Mouse (Mus musculus) CH12.LX (cell line): ENCODE data around the gene Pttg1ip. TPM values are rescaled to one million over a fixed set of nuclear protein-coding genes. Genes with fewer than 3 reads are reported as not detected.

Experiments
- DNase-seq: peaks from one replicate; pipeline ENCODE4 v3.0.0-alpha.2; 2013; ENCODE audit errors: extremely low read depth
- H3K27ac ChIP-seq: 2 replicates; pipeline ENCODE4 v1.5.1; 2012; ENCODE audit warnings: low read depth, mild to moderate bottlenecking, control low read depth, moderate library complexity; ENCODE audit not compliant: insufficient read depth
- H3K27me3 ChIP-seq: replicated peaks from 2 replicates; pipeline ENCODE3; 2012; ENCODE audit warnings: inconsistent platforms
- H3K36me3 ChIP-seq, 2 experiments: replicated peaks in 1 of 2; 2 replicates each; pipeline versions ENCODE3 to v1.6.1; 2012; ENCODE audit warnings: inconsistent platforms in 1 of 2, low read length in 1 of 2, mild to moderate bottlenecking in 1 of 2, mixed read lengths in 1 of 2, moderate library complexity in 1 of 2; ENCODE audit not compliant: control insufficient read depth in 1 of 2, insufficient read depth in 1 of 2
- H3K4me1 ChIP-seq, 2 experiments: 2 replicates each; pipeline ENCODE4 v1.6.1; 2012; ENCODE audit warnings: inconsistent platforms in 1 of 2, moderate library complexity in 1 of 2; ENCODE audit not compliant: insufficient read depth in 2 of 2, control insufficient read depth in 1 of 2
- H3K4me2 ChIP-seq: 2 replicates; pipeline ENCODE4 v1.6.1; 2012; ENCODE audit warnings: low read depth, mild to moderate bottlenecking, control low read depth; ENCODE audit not compliant: poor library complexity, insufficient read depth, severe bottlenecking
- H3K4me3 ChIP-seq, 3 experiments: fragments of 150-350 bp in 1 of 3; sonication (generic) in 1 of 3; replicated peaks in 1 of 3; 2 replicates each; pipeline versions ENCODE3 to v1.5.1; 2011 to 2012; ENCODE audit warnings: low read depth in 2 of 3, low read length in 2 of 3, mild to moderate bottlenecking in 2 of 3, moderate library complexity in 2 of 3, control low read depth in 1 of 3, improper control_type of control experiment in 1 of 3, inconsistent platforms in 1 of 3, mixed read lengths in 1 of 3; ENCODE audit not compliant: poor library complexity in 1 of 3
- H3K79me2 ChIP-seq: replicated peaks from 2 replicates; pipeline ENCODE4 v1.6.1; 2012; ENCODE audit warnings: mild to moderate bottlenecking, moderate library complexity; ENCODE audit not compliant: control insufficient read depth, poor library complexity, insufficient read depth, severe bottlenecking; ENCODE audit errors: extremely low read depth
- H3K9ac ChIP-seq: 2 replicates; pipeline ENCODE4 v1.6.1; 2012; ENCODE audit warnings: low read depth, mild to moderate bottlenecking, control low read depth, moderate library complexity; ENCODE audit not compliant: insufficient read depth
- H3K9me3 ChIP-seq: replicated peaks from 2 replicates; pipeline ENCODE3; 2012; ENCODE audit warnings: low read length, inconsistent platforms, mixed read lengths
- CHD1 ChIP-seq: IDR thresholded peaks from 2 replicates; pipeline ENCODE4 v1.6.1; 2012; ENCODE audit warnings: low read depth, low read length, improper control_type of control experiment, inconsistent platforms
- CHD2 ChIP-seq: IDR thresholded peaks from 2 replicates; pipeline ENCODE4 v1.6.1; 2011; ENCODE audit warnings: low read length, improper control_type of control experiment
- CTCF ChIP-seq, 2 experiments: IDR thresholded peaks in 1 of 2; conservative IDR thresholded peaks in 1 of 2; 2 replicates each; pipeline ENCODE4 v1.5.1; 2011 to 2012; ENCODE audit warnings: low read depth in 2 of 2, low read length in 2 of 2, improper control_type of control experiment in 1 of 2, inconsistent platforms in 1 of 2, mild to moderate bottlenecking in 1 of 2, moderate library complexity in 1 of 2
- E2F4 ChIP-seq: IDR thresholded peaks from 2 replicates; pipeline ENCODE4 v1.6.1; 2011; ENCODE audit warnings: low read depth, low read length, improper control_type of control experiment; ENCODE audit not compliant: insufficient replicate concordance
- ELF1 ChIP-seq: IDR thresholded peaks from 2 replicates; pipeline ENCODE4 v1.6.1; 2014; ENCODE audit warnings: low read depth, mild to moderate bottlenecking, inconsistent platforms, low read length, improper control_type of control experiment
- ETS1 ChIP-seq: conservative IDR thresholded peaks from 2 replicates; pipeline ENCODE4 v1.6.1; 2012; ENCODE audit warnings: low read depth, mild to moderate bottlenecking, inconsistent platforms, low read length, improper control_type of control experiment, moderate library complexity
- GABPA ChIP-seq: IDR thresholded peaks from 2 replicates; pipeline ENCODE4 v1.6.1; 2012; ENCODE audit warnings: low read depth, low read length, improper control_type of control experiment, inconsistent platforms; ENCODE audit not compliant: insufficient replicate concordance
- HCFC1 ChIP-seq: IDR thresholded peaks from 2 replicates; pipeline ENCODE4 v1.6.1; 2012; ENCODE audit warnings: low read depth, mild to moderate bottlenecking, inconsistent platforms, low read length, improper control_type of control experiment
- IRF4 ChIP-seq: IDR thresholded peaks from 2 replicates; pipeline ENCODE4 v1.6.1; 2014; ENCODE audit warnings: low read depth, mild to moderate bottlenecking, inconsistent platforms, low read length, improper control_type of control experiment
- JUND ChIP-seq: conservative IDR thresholded peaks from 2 replicates; pipeline ENCODE4 v1.6.1; 2011; ENCODE audit warnings: low read depth, low read length, improper control_type of control experiment
- KAT2A ChIP-seq: IDR thresholded peaks from 2 replicates; pipeline ENCODE4 v1.6.1; 2012; ENCODE audit warnings: low read length, improper control_type of control experiment, inconsistent platforms; ENCODE audit not compliant: insufficient replicate concordance
- MAZ ChIP-seq: IDR thresholded peaks from 2 replicates; pipeline ENCODE4 v1.6.1; 2012; ENCODE audit warnings: low read depth, mild to moderate bottlenecking, inconsistent platforms, low read length, improper control_type of control experiment, moderate library complexity
- MEF2A ChIP-seq: IDR thresholded peaks from 2 replicates; pipeline ENCODE4 v1.6.1; 2014; ENCODE audit warnings: low read depth, mild to moderate bottlenecking, inconsistent platforms, low read length, improper control_type of control experiment, borderline replicate concordance
- MXI1 ChIP-seq: IDR thresholded peaks from 2 replicates; pipeline ENCODE4 v1.6.1; 2011; ENCODE audit warnings: mild to moderate bottlenecking, low read depth, low read length, improper control_type of control experiment
- MYC ChIP-seq: IDR thresholded peaks from 2 replicates; pipeline ENCODE4 v1.6.1; 2011; ENCODE audit warnings: low read depth, mild to moderate bottlenecking, improper control_type of control experiment, low read length
- NELFE ChIP-seq: IDR thresholded peaks from 2 replicates; pipeline ENCODE4 v1.6.1; 2011; ENCODE audit warnings: low read depth, low read length, improper control_type of control experiment
- PAX5 ChIP-seq: IDR thresholded peaks from 2 replicates; pipeline ENCODE4 v1.6.1; 2012; ENCODE audit warnings: low read length, inconsistent platforms, mixed read lengths
- POLR2A ChIP-seq: IDR thresholded peaks from 2 replicates; pipeline ENCODE4 v1.6.1; 2011; ENCODE audit warnings: low read depth, mild to moderate bottlenecking, improper control_type of control experiment, low read length
- POLR2AphosphoS2 ChIP-seq: IDR thresholded peaks from 2 replicates; pipeline ENCODE4 v1.6.1; 2011; ENCODE audit warnings: low read depth, low read length, improper control_type of control experiment
- RAD21 ChIP-seq: IDR thresholded peaks from 2 replicates; pipeline ENCODE4 v1.6.1; 2011; ENCODE audit warnings: low read depth, mild to moderate bottlenecking, low read length, improper control_type of control experiment, moderate library complexity
- RCOR1 ChIP-seq: conservative IDR thresholded peaks from 2 replicates; pipeline ENCODE4 v1.6.1; 2012; ENCODE audit warnings: low read depth, mild to moderate bottlenecking, inconsistent platforms, low read length, improper control_type of control experiment
- SIN3A ChIP-seq: IDR thresholded peaks from 2 replicates; pipeline ENCODE4 v1.6.1; 2012; ENCODE audit warnings: low read length, improper control_type of control experiment, inconsistent platforms
- SMC3 ChIP-seq: IDR thresholded peaks from 2 replicates; pipeline ENCODE4 v1.6.1; 2011; ENCODE audit warnings: low read depth, low read length, improper control_type of control experiment
- TBP ChIP-seq: conservative IDR thresholded peaks from 2 replicates; pipeline ENCODE4 v1.6.1; 2011; ENCODE audit warnings: low read depth, low read length, improper control_type of control experiment
- TCF12 ChIP-seq: IDR thresholded peaks from 2 replicates; pipeline ENCODE4 v1.6.1; 2014; ENCODE audit warnings: low read depth, mild to moderate bottlenecking, inconsistent platforms, low read length, improper control_type of control experiment
- UBTF ChIP-seq: IDR thresholded peaks from 2 replicates; pipeline ENCODE4 v1.6.1; 2012; ENCODE audit warnings: low read depth, mild to moderate bottlenecking, inconsistent platforms, low read length, improper control_type of control experiment, moderate library complexity
- USF2 ChIP-seq: conservative IDR thresholded peaks from 2 replicates; pipeline ENCODE4 v1.6.1; 2011; ENCODE audit warnings: low read depth, low read length, improper control_type of control experiment
- ZC3H11A ChIP-seq: IDR thresholded peaks from 2 replicates; pipeline ENCODE4 v1.6.1; 2012; ENCODE audit warnings: low read depth, mild to moderate bottlenecking, inconsistent platforms, low read length, improper control_type of control experiment
- ZKSCAN1 ChIP-seq: IDR thresholded peaks from 2 replicates; pipeline ENCODE4 v1.6.1; 2012; ENCODE audit warnings: low read depth, inconsistent platforms, low read length, improper control_type of control experiment, borderline replicate concordance
- ZNF384 ChIP-seq: IDR thresholded peaks from 2 replicates; pipeline ENCODE4 v1.6.1; 2012; ENCODE audit warnings: low read depth, low read length, improper control_type of control experiment, inconsistent platforms
- dilution Hi-C: fragments of 300-500 bp; cut with MboI; formaldehyde crosslinking; loops from 2 replicates; pipeline ENCODE4 v1.14.3; 2020; ENCODE audit warnings: low sequenced_read_pairs; ENCODE audit not compliant: extremely low pct_unique_long_range_greater_than_20kb, extremely low pct_ligation_motif_present
- in situ Hi-C: fragments of 300-500 bp; cut with MboI; formaldehyde crosslinking; loops from 3 replicates; pipeline ENCODE4 v1.14.3; 2019; ENCODE audit warnings: low sequenced_read_pairs, low pct_ligation_motif_present, low pct_unique_long_range_greater_than_20kb, mixed read lengths
- polyA plus RNA-seq: library from polyadenylated mRNA; unstranded; fragments of >175 nt; gene quantifications from 2 replicates; pipeline ENCODE4 v1.2.1, GENCODE M21; 2012; ENCODE audit warnings: low read depth; ENCODE audit not compliant: insufficient read length
- total RNA-seq, 2 experiments: library from RNA; depleted of rRNA; stranded (reverse); fragments of 300-350 nt in 1 of 2; fragments of >200 nt in 1 of 2; gene quantifications; 2 replicates each; pipeline ENCODE4 v1.2.3; 2012 to 2014

The Pttg1ip gene
- total and polyA plus RNA-seq, 3 experiments: 18.9 to 25.3 (median 20.7) TPM

DNA sequence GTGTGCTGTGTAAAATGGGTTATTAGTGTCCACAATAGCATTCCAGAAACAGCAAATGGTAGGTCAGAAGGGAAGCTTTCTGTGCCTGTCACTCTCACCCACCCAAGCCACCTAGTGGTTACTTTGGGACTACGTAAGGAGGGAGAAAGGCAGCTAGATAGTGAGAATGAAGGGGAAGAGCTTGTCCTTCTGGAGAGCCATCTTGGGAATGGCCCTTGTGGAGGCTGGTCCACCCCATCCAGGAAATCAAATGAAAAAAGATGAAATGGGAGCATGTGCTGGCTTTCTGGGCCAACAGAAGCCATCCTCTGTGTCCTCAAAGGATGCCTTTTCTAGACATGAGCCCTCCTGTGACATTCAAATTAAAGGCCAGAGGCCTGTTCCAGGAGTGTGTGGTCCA lies 23.8 kb downstream of the Pttg1ip start:
- dilution Hi-C loops: no loop called here
- H3K4me3 ChIP-seq: peak overlapping the region in 2 of 3 experiments; percentile 41 to 77

DNA sequence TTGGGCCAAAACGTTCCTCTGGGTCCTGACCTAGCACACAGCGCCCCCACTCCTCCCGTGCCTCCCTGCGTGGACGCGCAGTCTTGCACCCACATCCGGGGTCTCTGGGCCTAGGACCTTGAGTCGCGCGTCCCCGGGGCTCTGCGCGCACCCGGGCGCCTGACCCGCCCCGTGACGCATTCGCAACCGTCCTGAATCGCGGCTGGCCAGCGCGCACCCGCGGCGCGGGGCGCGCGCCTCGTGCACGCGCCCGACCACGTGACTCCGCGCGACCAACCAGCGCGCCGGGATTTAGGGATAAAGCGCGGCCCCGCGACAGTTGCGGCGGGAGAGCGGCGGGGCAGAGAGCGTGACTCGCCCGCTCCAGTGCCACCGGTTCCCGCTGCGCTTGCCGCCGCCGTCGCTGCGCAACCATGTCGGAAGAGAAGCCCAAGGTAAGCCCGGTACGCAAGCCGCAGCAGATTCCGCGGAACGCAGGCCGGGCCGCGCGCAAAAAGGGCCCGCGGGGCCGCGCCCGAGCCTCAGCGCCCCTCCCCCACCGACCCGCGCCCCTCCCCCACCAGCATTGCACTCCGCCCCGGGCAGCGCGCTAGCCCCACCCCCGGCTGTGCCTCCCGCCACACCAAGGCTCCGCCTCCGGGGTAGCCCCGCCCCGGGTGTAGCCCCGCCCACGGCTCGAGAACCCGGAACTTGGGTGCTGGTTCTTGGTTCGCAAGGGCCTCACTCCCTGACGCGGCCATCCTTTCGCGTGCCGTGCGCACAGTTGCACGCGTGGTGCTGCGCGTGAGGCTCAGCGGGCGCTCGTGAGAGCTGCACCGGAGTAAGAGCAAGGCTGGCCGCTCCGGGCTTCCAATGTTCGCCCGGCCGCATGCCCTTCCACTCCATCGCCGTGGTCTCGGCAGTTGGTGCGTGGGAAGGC lies 24.6 kb downstream of the Pttg1ip start, which contains the start of the genes Sumo3 and Gm49325:
Gene Sumo3, plus strand, starts transcription at position 190 of the 919 bp plus-strand sequence.
Gene Gm49325, plus strand, starts transcription at position 290 of the 919 bp plus-strand sequence.
- Histone ChIP-seq H3K36me3 (peaks cover 12 to 33% of the 10 kb centered on the region in 2 experiments), H3K4me1 (peaks cover 5 to 14% of the 10 kb centered on the region in 2 experiments)
- dilution Hi-C loops: no loop called here
- TF ChIP-seq CHD2 (peak; percentile 90), CTCF (conservative IDR thresholded peaks at IDR 0.05 in 1 of 2, IDR thresholded peaks at IDR 0.05 in 1 of 2; ENCODE audit: low read depth in 2 of 2, low read length in 2 of 2) (peak in 1 of 2 experiments; percentile 30; a peak in 2 of 4 replicates), E2F4 (no peak), HCFC1 (peak; percentile 53; the same call in 1 of the 2 replicates), UBTF (0 out of 2 replicates have a peak, but pooled peaks have one; percentile 52), IRF4 (peak; percentile 36; the same call in 1 of the 2 replicates), POLR2A (peak; percentile 94), JUND (no peak), MXI1 (peak; percentile 95), MYC (peak; percentile 58; the same call in 1 of the 2 replicates), SMC3 (no peak), GABPA (no peak), ZC3H11A (no peak), ZKSCAN1 (no peak), MAZ (0 out of 2 replicates have a peak, but pooled peaks have one; percentile 18), TBP (0 out of 2 replicates have a peak, but pooled peaks have one; percentile 24), POLR2AphosphoS2 (peak; percentile 94), USF2 (no peak; the same call in 1 of the 2 replicates), ELF1 (peak; percentile 97), ETS1 (no peak; the same call in 1 of the 2 replicates), SIN3A (peak; percentile 91), RAD21 (no peak), TCF12 (peak; percentile 77; the same call in 1 of the 2 replicates), PAX5 (no peak)

More for the DNA sequence above, 23.8 kb downstream of the Pttg1ip start:
- H3K79me2 ChIP-seq: peaks cover 13% of the 10 kb centered on the region
- TF ChIP-seq MEF2A (no peak), UBTF (no peak), RCOR1 (no peak), IRF4 (no peak), ZC3H11A (no peak), ZNF384 (no peak), NELFE (no peak), TCF12 (no peak), KAT2A (no peak), CHD1 (no peak), SMC3 (peak; percentile 37), USF2 (no peak), GABPA (no peak), RAD21 (peak; percentile 16), TBP (no peak), CTCF (conservative IDR thresholded peaks at IDR 0.05 in 1 of 2, IDR thresholded peaks at IDR 0.05 in 1 of 2; ENCODE audit: low read depth in 2 of 2, low read length in 2 of 2) (peak; percentile 51 to 68), POLR2A (no peak)
- TF ChIP-seq, all 38 proteins: peak for 3
- H3K9me3 ChIP-seq: peaks cover 7% of the 10 kb centered on the region
- no peaks in the 10 kb centered on the region for H3K27me3 ChIP-seq
- peaks cover 5 to 14% of the 10 kb centered on the region in 2 experiments for H3K4me1 ChIP-seq
- H3K36me3 ChIP-seq: peaks cover 4 to 25% of the 10 kb centered on the region in 2 experiments
- no peak overlapping the region for H3K9ac ChIP-seq
- no peak overlapping the region for H3K27ac ChIP-seq
- peak; percentile 69 for DNase-seq
- in situ Hi-C loops: no loop called here
- no peak overlapping the region for H3K4me2 ChIP-seq

More for the DNA sequence above, 24.6 kb downstream of the Pttg1ip start, which contains the start of the genes Sumo3 and Gm49325:
- H3K79me2 ChIP-seq: peaks cover 13% of the 10 kb centered on the region
- in situ Hi-C loops: no loop called here
- peak within 1 kb of the TSS; percentile 77 for H3K27ac ChIP-seq
- peak within 1 kb of the TSS; percentile 77 to 97 (median 82) for H3K4me3 ChIP-seq
- peak within 1 kb of the TSS; percentile 77 for H3K9ac ChIP-seq
- no peaks in the 10 kb centered on the region for H3K27me3 ChIP-seq
- DNase-seq: peak; percentile 93
- H3K4me2 ChIP-seq: peak within 1 kb of the TSS; percentile 74
- peaks cover 7% of the 10 kb centered on the region for H3K9me3 ChIP-seq
